Mouse (Mus musculus): ENCODE measurements around the gene Xcl1. TPM values are rescaled to one million over a fixed set of nuclear protein-coding genes. Genes with fewer than 3 reads are reported as not detected.
"Not testable (repeated sequence)": the region's sequence is repeated elsewhere in the genome, so short reads cannot be mapped to it uniquely, and the experiment has no call there.

Xcl1 gene
- 100 to 1,000 TPM in 1 of 3 experiments, 10 to 100 TPM in 1, 1 to 10 TPM in 1; 9.6 to 126 (median 11.3) TPM for polyA plus RNA-seq (2017; shearing (Covaris generic))

DNA sequence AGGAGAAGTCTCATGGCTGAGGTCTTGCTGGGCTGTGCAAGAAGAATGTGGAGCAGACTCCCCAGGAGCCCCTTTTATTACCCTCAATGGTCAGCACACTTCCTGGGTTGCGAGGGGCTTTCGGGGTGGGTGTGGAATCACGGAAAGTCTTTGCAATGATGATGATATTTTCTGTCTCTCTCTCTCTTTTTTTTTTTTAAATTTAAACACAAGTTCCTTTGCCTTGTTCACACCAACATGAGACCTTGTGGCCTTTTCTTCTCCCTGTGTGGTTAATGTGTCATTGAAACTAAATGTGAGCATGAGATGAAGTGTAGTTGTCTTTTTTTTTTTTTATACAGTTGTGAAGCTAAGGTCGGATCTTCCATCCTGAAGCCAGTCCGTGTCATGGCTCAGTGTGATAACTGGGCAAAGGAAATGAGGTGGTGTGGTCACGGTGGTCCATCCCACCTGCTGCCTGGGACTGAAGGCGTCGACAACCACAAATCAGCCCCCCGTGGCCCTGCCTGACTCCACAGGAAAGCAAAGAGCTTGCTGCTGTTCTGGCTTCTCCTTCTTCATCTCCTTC, at the start of gene Xcl1:
Gene Xcl1, minus strand, starts transcription at position 51 of the 568 bp plus-strand sequence.
- ATAC-seq = no peak

DNA sequence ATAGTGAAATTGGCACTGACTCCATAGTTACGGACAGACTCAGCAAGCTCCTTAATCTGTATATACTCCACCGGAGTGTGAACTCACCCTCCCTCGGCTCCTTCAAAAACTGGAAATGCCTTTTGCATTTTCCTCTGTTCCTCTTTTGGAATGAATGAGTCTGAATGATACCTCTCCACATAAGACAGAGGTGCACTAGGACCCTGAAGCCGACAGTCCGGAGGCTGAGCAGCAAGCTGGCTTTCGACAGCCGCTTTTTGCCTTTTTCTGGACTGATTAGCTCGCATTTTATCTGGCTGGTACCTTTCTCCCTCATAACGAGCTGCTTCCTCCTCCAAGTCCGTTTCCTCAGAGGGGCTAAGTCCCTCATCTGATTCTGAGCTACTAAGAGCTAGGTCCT, 49.4 kb upstream of the Xcl1 start:
- not testable (repeated sequence) for ATAC-seq

DNA sequence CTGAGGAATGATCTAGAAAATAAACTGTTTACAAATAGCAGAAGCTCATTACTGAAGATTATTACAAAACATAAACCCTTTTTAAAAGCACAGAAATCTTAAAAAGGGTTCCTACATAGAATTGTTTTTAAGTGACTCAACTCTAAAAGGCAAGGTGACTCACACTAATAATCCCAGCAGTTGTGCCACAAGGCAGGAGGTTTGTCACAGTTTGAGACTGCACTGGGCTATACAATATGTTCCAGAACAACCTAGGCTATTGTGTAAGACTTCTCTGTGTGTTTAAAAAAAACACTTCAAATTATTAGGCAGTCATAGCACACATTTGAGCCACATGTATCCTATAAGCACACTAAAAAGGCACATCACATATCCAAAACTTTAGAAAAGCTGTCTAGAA, 42.0 kb upstream of the Xcl1 start:
- no peak for ATAC-seq

DNA sequence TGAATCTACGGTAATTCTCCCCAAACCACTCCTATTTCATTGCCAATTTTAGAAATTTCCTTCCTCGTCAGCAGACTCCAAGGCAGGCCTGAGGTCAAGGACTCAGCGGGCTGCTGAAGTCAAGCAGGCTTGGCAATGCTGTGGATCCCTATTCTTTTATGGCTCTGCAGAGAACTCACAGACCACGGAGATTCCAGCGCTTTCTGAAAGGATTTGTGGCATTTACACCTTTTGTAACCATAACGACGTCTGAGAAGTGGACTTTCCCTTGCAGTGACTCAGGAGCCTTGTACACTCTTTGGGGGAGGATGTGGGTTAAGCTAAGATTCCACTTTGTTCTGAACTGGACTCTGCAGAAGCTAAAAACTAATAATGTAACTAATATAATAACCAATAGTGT, 40.4 kb upstream of the Xcl1 start:
- ATAC-seq = peak; percentile 85

DNA sequence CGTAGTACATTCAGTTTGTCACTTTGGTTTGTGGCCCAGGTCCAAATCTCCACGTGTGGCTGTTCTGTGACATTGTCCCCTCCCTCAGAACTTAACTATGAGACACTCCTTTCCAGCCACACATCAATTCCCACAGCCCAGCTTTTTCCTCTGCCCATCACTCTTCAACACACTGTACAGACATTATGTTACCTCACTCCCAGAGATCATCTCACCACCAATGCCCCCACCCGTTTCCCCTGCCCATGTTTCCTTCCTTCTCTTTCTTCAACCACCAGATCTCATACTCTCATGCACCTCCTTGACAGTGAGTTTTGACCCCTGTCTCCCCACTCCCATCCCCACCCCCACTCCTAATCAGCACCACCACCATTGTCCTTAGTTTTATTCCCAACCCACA, 39.9 kb upstream of the Xcl1 start:
- no peak for ATAC-seq

DNA sequence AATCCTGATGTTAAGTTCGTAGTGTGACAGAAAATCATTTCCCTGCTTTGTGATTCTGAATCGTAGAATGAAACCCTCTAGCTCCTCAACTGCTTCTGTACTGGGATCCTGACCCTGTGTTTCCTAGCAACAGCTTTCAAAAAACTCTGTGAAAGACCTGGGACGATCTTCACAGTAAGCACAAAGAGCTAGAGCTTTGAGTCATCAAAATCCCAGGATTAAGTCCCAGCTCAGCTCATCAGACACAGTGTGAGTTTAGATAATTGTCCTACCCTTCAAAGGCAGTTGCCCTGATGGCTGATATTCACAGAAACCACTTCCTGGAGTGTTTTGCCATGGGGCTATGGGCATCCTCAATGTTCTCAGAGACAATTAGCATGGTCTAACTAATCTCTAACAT, 38.5 kb upstream of the Xcl1 start:
- ATAC-seq = peak; percentile 12

DNA sequence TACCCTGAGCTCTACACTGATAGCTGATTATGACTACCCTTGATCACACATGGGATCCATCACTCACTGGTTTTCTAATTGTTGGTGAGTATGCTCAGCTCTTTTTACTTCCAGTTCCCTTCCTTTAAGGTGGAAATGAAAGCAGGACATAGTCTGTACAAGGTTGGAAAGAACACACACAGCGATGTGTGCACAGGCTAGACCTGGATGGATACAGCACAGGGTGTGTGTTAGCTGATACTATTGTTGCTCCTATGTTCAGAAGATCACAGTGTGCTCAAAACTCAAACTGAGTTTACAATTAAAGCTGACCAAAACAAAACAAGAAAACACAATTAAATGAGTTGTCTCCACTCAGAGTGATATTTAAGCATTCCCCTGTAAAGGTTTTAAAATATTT, 38.0 kb upstream of the Xcl1 start:
- ATAC-seq = no peak

DNA sequence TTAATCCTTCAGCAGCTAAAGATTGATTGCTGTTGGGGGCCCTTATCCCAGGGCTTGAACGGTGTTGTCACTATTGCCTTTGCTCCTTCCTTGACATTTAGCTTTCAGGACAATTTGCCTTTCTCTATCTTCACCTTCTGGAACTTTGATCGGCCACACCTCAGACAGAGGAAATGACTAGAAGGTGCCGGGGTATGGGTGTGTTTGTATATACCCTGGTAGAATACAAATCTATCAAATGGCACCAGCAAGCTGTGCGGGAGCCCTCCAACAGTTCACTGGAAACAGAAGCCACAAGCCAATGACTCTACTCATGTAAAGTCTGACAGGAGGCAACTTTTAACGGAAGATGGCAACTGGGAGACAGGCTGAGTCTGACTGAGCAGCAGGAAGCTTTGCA, 37.4 kb upstream of the Xcl1 start:
- peak; percentile 51 for ATAC-seq

DNA sequence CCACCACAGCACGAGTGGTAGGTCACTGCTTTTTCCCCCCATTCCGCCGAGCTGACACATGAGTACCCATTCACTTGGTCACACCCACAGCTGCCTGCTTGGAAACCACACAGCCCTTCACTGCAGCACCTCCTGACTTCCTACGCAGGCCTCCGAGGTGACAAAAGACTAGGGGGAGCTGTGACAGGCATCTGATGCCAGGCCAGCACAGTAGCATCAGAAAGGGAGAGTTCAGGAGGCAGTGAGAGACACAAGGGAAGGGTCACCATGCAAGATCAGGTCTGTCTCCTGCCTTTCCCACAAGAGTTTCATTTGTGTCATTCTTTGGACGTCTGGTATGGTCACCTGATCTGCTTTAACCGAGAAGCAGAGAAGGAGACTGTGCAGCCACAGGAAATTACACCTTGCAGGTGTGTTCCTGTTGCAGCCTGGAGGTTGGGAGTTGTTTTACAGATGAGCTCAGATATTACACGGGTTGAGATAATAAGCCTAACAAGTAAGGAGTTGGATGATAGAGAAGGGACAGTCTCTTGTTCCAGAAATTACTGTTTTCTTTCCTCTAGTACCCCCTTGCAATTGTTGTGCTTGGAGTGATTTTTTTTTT, 30.9 kb upstream of the Xcl1 start:
- ATAC-seq = peak; percentile 88

DNA sequence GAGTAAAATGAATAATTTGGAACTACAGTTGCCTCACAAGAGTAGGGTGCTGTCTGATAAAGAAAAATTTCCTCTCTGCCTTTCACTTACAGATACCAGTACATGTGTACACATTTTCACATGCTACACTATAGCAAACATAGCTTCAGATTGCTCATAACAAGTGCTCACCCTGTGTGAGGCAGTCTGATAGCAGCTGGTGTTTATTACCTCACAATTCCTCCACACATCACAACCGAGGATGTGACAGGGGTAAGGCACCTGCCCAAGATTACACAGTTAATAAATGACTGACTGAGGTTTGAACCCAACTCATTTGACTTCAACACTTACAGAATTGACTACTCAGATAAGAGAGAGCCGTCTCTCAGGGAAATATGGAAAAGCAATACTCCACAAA, 25.3 kb upstream of the Xcl1 start:
- peak; percentile 33 for ATAC-seq

DNA sequence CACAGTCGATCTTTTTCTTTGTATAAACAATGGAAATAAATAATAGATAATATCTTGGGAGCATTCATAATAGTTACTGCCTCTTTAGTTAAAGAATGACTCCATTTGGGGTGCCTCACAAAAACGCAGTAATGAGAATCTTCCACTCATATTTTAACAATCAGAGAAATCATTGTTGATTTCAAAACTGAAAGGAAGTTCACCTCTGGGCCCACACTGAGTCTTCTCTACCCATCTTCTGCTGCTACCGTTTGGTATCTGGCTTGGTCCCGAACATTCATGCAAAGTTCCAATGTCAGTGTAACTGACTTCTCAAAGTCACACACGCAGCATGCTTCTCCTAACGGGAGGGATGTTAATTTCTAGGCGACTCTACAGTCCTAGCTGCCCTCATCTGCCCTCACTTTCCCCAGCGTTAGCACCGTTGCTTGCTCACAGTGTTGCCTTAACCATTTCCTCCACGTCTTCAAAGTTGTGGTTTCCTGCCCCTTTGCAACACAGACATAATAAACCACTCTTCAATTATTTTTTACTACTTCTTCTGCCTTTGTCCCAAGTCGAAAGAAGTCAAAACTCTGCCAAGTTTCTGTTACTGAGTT, 24.6 kb upstream of the Xcl1 start:
- ATAC-seq = peak; percentile 88

DNA sequence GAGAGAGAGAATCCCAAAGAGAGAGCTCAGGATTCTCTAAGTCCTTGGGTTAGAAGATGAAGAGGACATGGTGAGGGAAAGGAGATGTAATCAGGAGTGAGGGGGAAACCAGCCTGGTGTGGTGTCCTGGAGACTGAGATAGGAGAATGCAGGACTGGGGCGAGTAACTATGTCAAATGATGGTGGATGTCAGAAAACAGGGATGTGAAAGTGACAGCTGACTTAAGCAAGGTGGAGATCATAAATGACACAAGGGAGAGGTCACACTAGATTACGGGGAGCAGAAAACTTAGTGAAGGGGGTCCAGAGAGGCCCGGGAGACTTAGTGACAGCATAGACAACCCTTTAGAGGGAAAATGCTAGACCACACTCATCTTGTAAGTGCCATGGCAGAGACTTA, 23.8 kb upstream of the Xcl1 start:
- ATAC-seq = no peak

DNA sequence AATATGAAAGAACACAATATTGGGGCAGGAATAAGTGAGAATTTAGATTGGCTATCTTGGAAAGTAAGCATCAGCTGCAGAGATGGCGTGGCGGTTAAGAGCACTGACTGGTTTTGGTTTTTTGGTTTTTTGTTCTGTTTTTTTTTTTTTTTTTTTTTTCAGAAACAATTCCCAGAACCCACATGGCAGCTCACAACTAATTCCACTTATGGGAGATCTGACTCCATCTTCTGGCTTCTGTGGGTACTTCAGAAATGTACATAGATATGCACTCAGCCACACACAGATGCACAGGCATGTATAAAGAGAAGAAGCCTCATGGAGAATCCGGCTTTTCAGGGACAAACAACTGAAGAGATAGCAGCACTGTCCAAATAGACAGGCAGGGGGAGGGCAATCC, 22.6 kb upstream of the Xcl1 start:
- no peak for ATAC-seq

DNA sequence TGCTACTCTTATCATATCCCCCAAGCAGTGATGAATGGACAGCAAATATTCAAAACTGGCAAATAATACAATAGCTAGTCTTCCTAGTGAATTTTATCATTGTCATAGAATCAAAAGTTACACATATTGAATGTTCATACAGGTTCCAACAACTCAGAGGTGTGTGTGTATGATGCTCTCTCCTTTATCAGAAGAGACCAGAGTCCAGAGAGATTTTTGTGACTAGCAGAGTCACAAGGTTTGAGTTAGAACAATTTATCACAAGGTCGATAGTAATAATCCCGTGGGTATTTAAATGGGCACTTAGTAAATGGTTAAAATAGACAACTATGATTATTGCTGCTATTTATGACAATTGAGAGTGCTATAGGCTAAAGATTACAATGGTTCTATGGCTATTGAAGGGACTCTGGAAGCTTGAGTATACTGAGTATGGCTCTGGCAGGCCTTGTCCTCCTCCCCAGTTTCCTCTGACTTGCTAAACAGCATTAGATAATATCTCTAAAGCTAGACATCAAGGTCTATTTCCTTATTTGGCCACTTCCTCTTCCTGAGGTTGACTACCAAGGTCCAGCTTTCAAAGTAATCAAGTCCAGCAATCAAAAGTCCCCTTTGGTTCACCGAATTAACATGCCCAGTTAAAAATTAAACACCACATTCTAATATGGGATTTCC, 21.5 kb upstream of the Xcl1 start:
- no peak for ATAC-seq

DNA sequence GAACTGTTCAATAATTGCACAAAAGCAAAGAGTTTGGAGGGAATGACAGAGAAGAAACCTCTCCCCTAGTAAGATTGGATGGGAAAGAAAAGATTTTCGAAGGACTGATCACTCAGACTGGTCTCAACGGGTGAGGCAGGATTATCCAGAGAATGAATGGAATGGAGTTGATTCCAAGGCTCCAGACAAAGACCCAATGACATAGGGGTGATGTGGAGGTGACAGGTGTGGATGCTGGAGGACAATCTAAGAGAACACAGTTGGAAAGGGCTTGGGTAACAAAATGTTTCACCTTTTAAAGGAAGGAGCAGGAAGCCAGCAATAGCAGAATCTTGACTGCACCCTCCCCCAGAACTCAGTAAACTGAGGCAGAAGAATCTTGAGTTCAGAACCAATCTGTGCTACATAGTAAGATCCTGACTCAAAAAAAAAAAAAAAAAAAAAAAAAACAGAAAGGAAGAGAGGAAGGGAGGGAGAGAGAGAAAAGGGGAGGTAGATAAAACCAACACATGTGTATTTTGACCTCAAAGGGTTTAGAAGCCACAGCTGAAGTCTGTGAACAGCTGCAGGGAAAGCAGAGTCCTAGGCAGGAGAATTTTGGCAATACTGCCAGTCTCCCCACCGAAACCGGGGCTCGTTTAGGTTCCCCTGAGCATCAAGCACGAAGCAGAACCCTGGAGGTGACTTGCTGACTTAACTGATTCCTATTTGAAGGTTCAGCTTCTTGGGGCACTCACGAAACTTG, 20.3 kb upstream of the Xcl1 start:
- ATAC-seq = no peak

DNA sequence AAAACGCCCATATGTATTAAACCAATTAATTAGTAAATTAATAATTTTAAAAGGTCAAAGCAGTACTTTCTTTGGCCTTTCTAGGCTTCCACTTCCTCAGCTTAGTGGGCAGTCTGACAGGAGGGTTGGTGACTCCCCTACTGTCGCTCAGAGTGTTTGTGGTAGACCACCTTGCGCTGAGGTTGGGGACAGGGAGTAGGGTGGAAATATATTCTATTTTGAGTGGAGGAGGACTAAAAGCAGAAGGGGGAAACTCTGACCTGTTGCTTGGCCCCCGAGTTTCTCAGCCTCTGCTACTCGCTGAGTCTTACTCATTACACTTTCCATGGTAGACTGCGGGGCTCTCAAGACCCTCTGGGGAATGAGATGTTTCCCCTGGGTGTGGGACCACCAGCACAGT, 18.2 kb upstream of the Xcl1 start:
- ATAC-seq = no peak

DNA sequence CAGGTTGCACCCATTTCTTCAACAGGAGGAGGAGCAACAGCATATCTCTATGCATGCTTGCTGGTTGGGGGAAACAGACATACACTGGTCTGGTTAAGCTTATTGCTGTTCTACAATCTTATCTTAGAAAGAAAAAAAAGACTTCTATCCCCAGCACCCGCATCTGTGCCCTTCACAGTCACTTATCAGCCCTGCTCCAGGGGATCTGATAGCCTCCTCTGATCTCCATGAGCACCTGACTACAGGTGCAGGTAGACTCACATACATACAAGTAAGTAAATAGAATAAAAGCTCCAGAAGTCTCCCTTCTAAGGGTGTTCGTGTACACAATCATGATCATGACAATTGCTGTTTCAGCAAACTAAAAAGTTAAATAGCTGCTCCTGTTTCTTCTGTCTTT, 733 bp upstream of the Xcl1 start:
- no peak for ATAC-seq

DNA sequence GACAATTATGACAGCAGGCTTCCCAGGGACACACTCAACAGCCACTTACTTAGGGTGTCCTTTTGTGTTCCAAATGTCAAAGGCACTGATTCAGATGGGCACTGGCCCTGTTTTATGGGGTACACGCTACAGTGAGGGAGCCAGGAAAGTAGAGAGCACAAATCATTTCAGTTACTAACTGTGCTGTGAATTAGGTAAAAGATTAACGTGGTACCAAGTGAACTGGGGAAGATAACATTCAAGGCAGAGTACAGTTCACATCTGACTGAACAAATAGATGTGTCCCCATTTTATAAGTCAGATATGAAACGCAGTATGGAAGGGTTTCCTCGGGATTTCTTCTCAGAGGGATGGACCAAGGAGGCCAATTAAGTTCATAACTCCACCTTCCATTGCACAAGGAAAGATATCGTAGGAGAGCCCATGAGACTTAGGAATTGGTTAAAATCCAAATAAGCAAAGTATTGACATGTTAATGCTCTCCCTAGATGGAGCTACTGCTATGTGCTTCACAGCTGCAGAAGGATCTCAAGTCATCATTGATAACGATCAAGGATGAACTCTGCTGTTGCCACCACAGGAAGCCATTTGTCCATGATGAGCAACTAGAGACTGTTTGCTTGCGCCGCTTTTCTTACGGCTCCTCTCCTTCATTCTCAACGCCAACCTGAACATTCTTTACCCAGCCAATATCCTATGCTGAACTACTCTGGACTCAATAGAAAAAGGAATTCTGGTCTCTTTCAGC, 1.7 kb downstream of the Xcl1 start:
- ATAC-seq = peak; percentile 60

DNA sequence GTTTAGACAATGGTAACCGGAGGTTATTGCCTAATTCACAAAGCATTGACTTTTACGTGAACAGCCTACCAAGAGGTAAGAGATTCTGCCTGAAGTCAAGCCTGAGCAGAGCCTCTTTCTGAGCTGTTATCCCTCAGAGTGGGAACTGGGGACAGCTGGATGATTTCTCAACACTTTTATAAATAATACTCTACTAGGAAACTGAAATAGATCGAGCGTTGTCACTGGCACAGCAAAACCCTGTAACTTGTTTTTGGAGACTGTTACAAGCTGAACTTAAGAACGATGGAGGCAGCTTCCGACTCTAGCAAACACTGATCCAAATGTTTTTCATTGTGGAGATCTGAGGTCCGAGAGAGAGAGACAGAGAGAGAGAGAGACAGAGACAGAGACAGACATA, 4.2 kb downstream of the Xcl1 start:
- ATAC-seq = no peak

DNA sequence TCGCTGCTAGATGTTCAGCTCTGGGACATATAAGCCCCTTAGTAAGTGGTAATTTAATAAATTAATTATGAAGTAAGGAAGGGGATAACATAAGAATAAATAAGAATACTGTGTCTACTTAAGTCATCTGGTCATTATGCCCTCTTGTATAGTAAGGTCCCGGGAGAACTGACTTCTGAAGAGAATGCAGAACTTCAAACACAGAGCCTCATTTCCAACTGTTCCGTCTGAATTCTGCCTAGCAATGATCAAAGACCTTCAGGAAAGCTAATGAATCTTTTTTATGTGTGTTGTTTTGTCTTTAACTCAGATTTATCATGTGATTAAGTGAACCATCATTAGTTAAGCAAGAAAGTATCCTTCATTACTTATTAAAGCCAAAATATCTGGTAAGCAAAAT, 5.3 kb downstream of the Xcl1 start:
- ATAC-seq = no peak

DNA sequence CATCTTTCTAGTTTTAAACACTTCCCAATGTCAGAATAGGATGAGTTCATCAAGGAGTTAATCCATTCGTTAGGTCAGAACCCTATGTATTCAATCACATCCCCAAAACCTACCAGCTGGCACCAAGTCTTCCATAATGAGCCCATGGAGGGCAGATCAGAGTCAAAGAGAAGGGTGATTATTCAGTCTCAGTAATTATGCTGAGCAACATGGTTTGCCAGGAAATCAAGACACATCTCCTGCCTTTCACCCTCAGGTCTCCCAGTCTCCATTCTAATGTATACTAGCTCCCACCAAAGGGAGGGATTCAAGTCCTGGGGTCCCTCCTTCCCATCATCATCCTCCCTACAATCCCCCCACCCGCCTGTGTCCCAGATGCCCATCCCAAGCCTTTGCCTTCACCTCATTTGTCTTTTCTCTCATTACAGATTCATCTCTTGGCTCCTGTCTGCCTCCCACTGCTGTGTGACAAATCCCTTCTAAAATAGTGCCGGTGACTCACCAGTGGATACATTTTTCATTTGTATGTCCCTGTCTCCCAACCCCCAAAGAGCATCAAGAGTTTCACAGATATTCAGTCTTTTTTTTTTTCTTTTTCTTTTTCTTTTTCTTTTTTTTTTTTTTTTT, 8.7 kb downstream of the Xcl1 start:
- ATAC-seq = no peak

DNA sequence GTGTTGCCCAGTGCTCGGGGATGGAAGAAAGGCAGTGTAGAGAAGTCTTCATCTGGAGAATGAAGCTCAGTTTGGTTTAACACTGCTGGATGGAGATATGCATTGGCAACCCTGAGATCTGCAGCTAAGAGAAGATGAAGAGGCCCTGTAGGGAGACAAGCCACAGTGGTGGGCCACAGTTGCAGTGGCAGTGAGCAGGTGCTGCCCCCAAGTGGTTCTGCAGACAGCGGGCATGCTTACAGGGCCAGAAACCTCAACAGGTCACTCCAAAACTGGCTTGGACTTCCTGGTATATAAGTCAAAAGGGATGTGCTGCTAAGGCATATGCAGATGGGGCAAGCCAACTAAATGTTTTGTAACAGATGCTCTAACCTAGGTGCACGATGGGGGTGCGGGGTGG, 30.3 kb downstream of the Xcl1 start:
- no peak for ATAC-seq

Data from inflammation-experienced regulatory T-cells, adult 6 months (primary cell).